Mouse (Mus musculus): ENCODE measurements around the gene Txndc9. TPM values are rescaled to one million over a fixed set of nuclear protein-coding genes. Genes with fewer than 3 reads are reported as not detected.

Gene Txndc9
- polyA plus RNA-seq (2012): 2.7 and 2.9 TPM in 2 replicates

DNA sequence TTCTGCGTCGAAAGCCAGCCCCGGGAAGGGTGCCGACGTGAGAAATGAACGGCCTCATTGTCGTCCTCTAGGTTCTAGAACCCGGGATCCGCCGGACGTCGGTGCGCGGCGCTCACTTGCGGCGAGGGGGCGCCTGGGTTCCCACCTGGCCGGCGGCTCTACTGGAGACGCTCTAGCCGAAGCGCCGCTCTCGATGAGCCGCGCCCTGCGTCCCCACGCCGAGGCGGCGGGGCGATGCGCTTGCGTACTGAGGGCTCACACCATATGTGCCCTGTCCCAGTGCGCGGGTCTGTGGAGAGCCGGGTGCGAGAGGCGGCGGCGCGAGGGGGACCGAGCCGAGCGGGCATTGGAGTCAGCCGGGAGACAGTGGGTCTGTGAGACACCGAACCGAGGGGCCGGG, at the start of gene Txndc9, which contains the start of gene Eif5b:
Gene Txndc9, minus strand, starts transcription at position 27 of the 400 bp plus-strand sequence.
Gene Eif5b, plus strand, starts transcription at position 144 of the 400 bp plus-strand sequence.

DNA sequence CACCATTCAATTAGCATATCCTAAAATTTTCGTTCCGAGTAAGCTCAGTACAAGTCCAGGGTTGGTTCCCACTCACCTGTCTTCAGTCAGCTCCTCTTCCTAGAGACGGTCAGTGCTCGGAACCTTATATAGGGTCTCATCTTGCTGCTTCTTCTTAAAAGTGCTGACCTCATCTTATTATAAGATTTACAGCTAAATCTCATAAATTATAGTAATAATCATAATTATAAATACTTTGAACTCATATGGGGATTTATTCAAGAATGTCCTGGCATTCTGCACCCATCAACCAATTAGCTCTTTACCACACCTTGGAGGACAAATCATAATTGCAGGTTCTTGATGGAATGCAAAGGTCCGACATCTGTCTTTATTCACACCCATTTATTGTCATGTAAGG, 40.0 kb downstream of the Txndc9 start, which contains the start of gene Lyg1:
Gene Lyg1, minus strand, starts transcription at position 101 of the 400 bp plus-strand sequence.

Other genes with a start within 250 kb of the Txndc9 start
- 0.39 and 0.44 TPM in 2 replicates for gene Tsga10, start 131.5 kb downstream of the Txndc9 start, polyA plus RNA-seq (2012)
- gene Lipt1, start 126.2 kb downstream of the Txndc9 start, polyA plus RNA-seq (2012): 0.32 and 0.48 TPM in 2 replicates
- 2.8 and 3.5 TPM in 2 replicates for gene Mitd1, start 107.5 kb downstream of the Txndc9 start, polyA plus RNA-seq (2012)
- 29.5 and 31.9 TPM in 2 replicates for gene Mrpl30, start 107.4 kb downstream of the Txndc9 start, polyA plus RNA-seq (2012)
- not detected in 2 replicates for gene Lyg2, start 81.4 kb downstream of the Txndc9 start, polyA plus RNA-seq (2012)
- gene Lyg1, start 40.1 kb downstream of the Txndc9 start, polyA plus RNA-seq (2012): not detected in 2 replicates
- 24.6 and 41.3 TPM in 2 replicates for gene Eif5b, start 117 bp upstream of the Txndc9 start, polyA plus RNA-seq (2012)
- gene Rev1, start 131.9 kb upstream of the Txndc9 start, polyA plus RNA-seq (2012): 12.2 and 12.3 TPM in 2 replicates